Mouse (Mus musculus): Measurements from ENCODE around the gene Pde6d.
A peak's percentile ranks its signal among the peaks of the same experiment; 100 is the strongest.

GRCm38 (mm10) chr1:86526116-86526788 lies 56.2 kb downstream of the Pde6d start, which contains the start of gene Ptma:
- TF ChIP-seq CTCF (IDR thresholded peaks at IDR 0.05; ENCODE audit: control insufficient read depth, insufficient read depth, low read length) (no peak), POLR2A (IDR thresholded peaks at IDR 0.05; ENCODE audit: borderline replicate concordance, control insufficient read depth, low read depth, low read length) (peak; percentile 95)
